Mouse (Mus musculus) kidney, adult 11 months (tissue): ENCODE data around the gene Mettl1.
A peak's percentile ranks its signal among the peaks of the same experiment; 100 is the strongest.

Source experiments
- DNase-seq: peaks from one replicate; pipeline ENCODE4 v3.0.0; 2022

The Mettl1 gene

DNA sequence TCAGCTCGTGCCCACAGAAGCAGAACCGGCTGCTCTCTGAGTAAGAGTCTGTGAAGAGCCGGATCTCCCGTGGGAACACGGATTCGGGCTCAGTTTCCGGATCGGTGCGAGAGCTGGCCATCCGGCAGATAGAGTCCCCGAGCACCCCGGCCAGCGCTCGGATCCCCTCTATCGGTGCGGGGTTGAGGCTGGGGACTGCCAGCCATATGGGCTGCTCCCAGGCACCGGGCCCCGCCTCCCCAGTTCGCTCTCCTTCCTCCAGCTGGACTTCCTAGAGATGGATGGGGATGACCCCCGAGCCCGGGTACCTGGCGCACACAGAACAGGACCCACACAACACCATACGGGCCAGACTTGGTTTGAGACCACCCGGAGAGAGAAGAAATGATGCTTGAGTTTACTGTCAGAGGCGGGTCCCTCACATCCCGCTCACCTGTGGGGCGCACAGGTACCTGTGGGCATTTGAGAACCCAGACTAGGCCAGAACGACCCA is at the start of gene Mettl1, which contains the start of gene Eef1akmt3:
Gene Mettl1, plus strand, starts transcription at position 141 of the 493 bp plus-strand sequence.
Gene Eef1akmt3, minus strand, starts transcription at position 240 of the 493 bp plus-strand sequence.
- no peak for DNase-seq

DNA sequence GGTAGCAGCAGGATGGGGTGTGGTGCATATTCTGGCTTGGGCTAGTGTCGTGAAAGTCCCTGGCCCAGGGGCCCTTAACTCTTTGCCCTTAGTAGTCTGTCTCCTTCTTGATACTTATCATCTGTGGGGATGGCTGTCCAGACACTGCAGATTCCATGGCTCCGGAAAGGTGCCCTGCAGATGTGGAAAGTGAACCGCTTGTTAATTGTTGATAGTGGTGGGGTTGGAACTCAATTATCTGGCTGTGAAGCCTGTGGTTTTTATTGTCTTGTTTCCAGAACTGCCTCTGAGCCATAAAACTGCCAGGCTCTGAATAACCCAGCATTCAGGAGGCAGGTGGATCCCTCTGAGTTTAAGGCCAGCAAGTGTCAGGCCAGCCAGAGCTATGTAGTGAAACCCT is 49.5 kb upstream of the Mettl1 start:
- no peak for DNase-seq

DNA sequence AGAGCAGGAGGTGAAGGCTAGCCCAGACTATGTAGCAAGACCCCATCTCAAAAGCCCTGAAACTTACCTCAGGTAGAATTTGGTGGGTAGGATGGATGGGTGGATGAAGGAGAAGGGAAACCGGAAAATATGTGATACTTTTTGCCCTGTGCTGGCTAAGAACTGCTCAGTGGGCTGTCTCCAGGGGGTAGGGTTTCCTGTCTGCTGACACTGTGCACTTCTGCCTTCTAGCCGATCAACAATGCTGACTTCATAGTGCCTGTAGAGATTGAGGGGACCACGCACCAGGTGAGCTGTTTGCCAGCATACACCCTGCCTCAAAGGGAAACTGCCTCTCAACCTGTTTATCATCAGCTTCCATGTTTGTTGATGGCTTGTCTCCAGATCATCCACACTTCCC is 47.6 kb upstream of the Mettl1 start:
- no peak for DNase-seq

DNA sequence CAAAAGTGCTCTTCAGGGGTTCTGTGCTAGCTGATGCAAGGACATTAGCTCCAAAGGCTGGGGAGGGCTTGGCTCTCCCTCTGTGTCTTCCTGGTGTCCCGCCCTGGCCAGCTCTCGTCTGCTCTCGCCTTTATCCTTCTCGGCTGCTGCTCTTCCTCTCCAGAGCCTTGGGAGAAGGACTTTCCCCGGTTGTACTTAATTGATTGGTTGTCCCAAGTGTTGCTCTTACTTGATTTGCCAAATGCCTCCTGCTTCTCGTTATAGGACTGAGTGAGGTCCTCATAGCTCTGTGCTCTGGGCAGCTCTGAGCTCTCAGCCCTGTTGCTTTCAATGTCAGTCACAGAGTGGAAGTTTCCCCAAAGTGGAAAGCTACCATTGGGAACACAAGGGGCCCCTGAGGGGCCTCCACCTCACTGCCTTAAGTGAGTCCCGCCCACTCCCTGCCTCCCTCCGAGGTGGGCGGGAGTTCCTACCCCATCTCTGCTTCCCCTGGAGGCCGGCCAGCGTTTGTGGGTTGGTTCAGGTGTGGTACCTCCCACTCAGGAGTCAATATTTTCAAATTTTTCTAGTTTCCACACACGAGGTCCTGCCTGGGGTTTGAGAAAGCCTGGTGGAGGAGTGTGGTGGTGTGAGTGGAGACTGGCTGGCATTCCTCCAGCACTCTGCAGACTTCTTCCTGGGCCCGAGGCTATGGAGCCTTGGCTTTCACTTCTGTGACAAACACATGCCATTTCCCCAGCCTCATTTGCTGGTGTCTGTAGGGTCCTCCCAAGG is 43.7 kb upstream of the Mettl1 start:
- DNase-seq: no peak

DNA sequence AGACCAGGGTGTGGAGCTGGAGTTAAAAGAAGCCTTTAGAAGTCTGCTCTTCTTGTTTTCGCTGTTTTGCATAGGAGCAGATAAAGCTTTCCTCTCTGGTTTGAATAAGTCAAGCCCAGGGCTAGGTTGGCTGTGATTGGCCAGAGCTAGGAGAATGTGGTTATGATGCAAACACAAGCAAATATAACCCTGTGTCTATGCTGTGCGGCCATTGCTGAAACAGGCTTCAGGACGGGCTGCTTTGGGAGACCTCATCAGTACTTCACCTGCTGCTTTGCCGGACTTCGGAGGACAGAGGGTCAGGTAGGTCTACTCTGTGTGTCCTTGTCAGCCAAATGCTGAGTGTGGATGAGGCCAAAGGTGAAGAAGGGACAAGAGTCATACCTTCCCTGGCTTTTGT is 40.7 kb upstream of the Mettl1 start, which contains the start of gene Avil:
Gene Avil, plus strand, starts transcription at position 181 of the 400 bp plus-strand sequence.
- no peak for DNase-seq

DNA sequence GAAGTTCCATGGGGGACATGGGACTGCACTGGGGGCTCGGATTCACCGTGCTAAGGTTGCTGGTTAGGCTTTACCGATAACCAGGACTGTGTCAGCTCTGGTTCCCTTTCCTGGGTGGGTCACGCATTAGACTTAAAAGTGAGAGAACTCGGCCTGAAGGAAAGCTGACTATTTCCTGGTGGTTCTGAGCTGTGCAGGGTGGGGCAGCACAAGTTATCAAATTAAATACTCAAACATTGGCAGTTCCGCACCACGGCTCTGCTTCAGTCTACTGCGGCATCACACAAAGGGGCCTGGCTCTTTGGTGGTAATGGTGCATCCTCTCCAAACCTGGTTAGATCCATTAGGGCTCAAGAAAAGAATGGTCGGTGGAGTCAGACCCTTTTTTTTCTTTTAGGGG is 39.9 kb upstream of the Mettl1 start:
- DNase-seq: no peak

GRCm38 (mm10) chr10:127002056-127002455 is 39.2 kb upstream of the Mettl1 start:
- DNase-seq: no peak

DNA sequence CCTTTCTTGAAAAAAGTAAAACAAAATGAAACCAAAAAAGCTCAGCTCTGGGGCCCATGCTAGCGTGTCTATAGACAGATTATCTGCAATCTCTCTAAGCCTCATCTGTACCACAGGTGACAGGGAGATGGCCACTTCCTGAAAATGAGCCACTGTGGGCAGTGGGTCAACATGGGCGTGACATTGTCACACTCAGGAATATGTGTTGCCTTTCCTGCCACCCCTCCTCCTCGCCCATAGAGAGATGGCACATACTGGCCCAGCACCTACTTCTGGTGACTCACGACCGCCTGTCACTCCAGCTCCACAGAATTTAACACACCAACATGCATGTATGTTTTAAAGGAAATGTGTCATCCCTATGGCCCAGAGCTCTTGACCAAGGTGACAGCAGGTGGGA is 38.4 kb upstream of the Mettl1 start:
- no peak for DNase-seq

- no peak for DNase-seq
Observed at GRCm38 (mm10) chr10:127003334-127003733, 37.9 kb upstream of the Mettl1 start.

DNA sequence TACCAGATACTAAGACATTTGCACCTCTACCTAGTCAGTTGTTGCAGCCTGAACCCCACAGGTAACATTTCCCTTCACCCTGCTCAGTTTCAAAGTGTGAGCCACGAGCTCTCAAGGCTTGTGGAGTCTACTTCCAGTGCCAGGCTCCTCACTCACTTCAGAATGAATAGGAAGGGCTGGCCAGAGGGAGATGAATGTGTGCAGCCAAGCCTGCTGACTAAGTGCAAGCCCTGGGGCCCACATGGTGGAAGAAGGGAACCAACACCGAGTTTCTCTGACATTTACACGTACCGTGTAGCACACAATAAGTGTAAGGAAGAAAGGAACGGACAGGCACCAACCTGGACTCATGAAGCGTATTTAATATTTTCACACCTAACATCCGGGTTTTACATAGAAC is 37.4 kb upstream of the Mettl1 start:
- no peak for DNase-seq

DNA sequence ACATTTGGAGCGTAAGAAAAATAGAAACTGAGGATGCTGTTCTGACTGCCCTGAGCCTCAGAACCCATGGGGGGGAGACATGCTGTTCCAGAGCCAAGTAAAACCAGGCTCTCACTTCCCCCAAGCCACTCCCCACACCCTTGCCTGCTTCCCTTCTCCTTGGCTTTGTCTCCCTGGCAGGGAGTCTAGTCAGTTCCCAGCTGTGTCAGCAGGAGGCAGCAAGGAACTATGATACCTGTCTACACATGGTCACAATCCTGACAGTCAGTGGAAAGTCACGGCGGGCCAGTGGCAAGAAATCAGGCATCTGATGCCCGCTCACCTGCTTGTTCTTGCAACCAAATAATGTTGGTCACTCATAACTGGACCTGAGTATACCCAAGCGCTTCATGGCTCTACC is 24.7 kb upstream of the Mettl1 start:
- DNase-seq: peak; percentile 40

- DNase-seq: no peak
Observed at GRCm38 (mm10) chr10:127017071-127017470, 24.1 kb upstream of the Mettl1 start.

DNA sequence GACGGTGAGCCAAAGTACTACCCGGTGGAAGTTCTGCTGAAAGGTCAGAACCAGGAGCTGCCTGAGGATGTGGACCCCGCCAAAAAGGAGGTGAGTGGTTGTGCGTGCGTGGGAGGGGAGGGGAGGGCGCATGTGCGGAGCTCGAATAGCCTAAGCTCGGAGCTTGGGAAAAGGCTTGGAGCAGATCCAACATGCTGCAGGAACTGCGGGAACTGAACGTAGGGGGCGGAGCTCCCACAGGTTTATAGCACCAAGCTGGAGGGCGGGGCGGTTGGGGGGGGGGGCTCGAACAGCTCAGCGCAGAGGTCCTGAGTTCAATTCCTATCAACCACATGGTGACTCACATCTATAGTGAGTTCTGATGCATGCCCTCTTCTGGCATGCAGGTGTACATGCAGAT is 22.8 kb upstream of the Mettl1 start:
- DNase-seq: no peak

- DNase-seq: peak; percentile 79
Observed at GRCm38 (mm10) chr10:127030336-127031296, 10.6 kb upstream of the Mettl1 start, which contains the start of gene Tsfm. Gene Tsfm, minus strand, starts transcription at chr10:127030840.

- DNase-seq: peak; percentile 88
Observed at GRCm38 (mm10) chr10:127033301-127033741, 7.9 kb upstream of the Mettl1 start.

DNA sequence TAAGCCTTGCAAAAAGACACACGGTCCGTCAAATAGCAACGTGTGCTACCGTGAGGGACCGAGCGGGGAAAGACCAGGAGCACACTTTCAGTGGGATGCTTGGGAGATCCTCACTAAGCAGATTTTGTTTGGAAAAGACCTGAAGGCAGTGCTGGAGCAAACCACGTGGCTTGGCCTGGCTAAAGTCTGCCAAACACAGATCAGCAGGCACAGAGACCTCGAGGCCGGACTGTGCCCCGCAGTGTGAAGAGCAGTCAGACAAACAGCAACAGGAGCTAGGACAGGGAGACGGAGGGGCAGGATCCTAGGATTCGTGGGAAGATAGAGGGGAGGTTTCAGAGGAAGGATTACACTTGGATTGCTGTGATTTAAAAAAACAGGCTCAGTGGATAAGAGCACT is 4.9 kb upstream of the Mettl1 start:
- DNase-seq: peak; percentile 84

DNA sequence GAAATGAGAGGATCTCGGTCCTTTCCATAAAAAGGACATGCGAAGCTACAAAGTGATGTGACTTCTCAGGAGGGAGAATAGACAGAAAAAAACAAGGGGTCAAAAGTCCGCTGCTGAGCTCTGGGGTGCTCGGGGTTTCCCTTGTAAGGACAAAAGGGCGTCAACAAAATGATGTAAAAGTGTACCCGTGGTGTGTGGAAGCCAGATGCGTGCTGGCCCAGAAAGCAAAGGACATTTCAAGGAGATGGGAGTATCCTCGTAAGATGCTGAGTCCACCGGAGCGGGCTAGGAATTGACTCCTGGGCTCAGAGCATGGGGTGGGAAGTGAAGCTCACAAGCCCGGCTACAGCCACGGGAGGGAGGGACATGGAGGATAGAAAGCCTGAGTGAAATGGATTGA is 3.6 kb upstream of the Mettl1 start:
- peak; percentile 75 for DNase-seq

DNA sequence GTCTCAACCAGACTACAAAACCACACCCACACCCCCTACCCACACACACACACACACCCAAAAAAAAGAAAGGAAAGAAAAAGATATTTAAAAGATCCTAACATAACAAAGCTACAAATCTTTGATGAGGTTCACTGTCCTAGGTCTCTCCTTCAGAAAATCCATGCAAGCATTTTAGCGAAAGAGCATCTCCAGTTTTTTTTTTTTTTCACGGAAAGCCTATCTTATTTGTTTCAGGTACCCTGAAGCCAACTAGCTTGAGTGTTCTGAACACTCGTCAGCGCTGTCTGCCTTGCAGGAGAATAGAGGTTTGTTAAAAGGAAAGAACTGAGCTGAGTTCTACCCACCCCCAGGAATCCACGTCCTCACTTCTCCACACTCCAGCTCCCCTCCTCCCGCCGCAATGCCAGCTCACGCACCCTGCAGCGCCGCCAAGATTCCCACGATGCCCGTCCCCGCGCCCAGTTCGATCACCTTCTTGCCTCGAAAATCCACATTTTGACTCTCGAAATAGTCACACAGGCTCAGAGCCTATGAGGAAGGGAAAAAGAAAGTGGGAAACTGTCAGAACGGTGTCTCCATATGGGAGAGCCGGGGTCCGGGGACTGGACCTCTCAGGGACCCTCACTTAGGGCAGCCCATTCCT is 522 bp upstream of the Mettl1 start:
- no peak for DNase-seq

GRCm38 (mm10) chr10:127041774-127042338 is 642 bp downstream of the Mettl1 start:
- peak; percentile 85 for DNase-seq

DNA sequence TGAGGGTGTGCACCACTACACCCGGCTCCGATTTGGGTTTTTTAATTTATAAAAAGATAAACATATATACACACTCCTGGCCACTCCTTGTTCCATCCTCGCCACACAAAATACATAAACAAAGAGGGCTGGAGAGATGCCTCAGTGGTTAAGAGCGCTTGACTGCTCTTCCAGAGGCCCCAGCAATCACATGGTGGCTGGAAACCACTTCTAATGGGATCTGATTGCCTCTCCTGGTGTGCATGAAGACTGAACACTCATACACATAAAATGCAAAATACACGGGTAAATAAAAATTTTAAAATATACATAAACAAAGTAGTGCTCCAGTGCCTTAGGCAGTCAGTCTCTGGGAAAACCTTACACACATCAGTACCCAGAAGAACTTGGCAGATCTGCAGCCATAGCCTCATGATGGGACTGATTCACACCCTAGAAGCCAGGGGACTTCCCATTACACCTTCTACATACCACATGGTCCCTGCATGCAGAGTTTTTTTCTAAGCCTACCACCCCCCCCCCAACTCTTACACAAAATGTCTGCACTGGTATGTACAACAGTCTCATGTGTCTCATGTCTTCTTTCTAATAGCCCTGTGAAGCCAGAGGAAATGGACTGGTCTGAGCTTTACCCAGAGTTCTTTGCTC is 1.4 kb downstream of the Mettl1 start:
- DNase-seq: no peak

GRCm38 (mm10) chr10:127043187-127043586 is 2.0 kb downstream of the Mettl1 start:
- peak; percentile 94 for DNase-seq

DNA sequence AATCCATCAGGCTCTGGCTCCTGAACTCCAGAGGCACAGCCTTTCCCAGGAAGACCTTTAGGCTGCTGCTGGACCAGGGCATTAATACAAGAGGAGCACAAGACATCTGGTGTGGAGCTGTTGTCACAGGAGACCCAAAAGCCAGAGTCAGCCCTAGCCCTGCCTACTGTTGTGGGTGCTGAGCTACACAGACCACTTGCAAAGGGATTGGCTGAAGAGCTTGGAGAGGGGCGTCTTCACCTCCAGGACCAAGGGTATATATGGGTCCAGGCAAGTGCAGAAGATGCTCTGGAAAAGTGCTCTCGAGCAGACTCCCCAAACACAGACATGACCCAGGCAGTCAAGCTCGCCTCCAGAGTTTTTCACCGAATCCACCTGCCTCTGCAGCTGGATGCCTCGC is 6.7 kb downstream of the Mettl1 start, which contains the start of gene Cyp27b1:
Gene Cyp27b1, plus strand, starts transcription at position 297 of the 400 bp plus-strand sequence.
- DNase-seq: no peak
